Mouse (Mus musculus): ENCODE results near the gene Atp2a3. TPM values are rescaled to one million over a fixed set of nuclear protein-coding genes. Genes with fewer than 3 reads are reported as not detected.

Atp2a3 gene
- polyA plus RNA-seq, 1 experiment from 2014 or later, result 33.1 TPM

GRCm38 (mm10) chr11:73015391-73016102, 54.6 kb downstream of the Atp2a3 start:
- TF ChIP-seq EP300 (IDR thresholded peaks at IDR 0.05) (no peak), CTCF (IDR thresholded peaks at IDR 0.05) (no peak)
- no peaks in the 10 kb centered on the region for H3K27me3 ChIP-seq (replicated peaks; ENCODE audit: insufficient read depth, low read length)
- H3K9me3 ChIP-seq (ENCODE audit: low read length), result no peaks in the 10 kb centered on the region
- H3K4me3 ChIP-seq (ENCODE audit: low read depth, low read length), result no peak overlapping the region
- 39% methylated on average over 5 of the region's 5 CpGs for WGBS
- ATAC-seq, result no peak
- peaks cover 11% of the 10 kb centered on the region for H3K4me1 ChIP-seq (ENCODE audit: insufficient read depth, low read depth, low read length)
- no peaks in the 10 kb centered on the region for H3K36me3 ChIP-seq (ENCODE audit: insufficient read depth, low read length)
- no peak overlapping the region for H3K27ac ChIP-seq (ENCODE audit: low read length)
- DNase-seq (ENCODE audit: low spot score), result no peak
- H3K9ac ChIP-seq (replicated peaks; ENCODE audit: low read depth), result no peak overlapping the region
- H3K4me2 ChIP-seq (replicated peaks; ENCODE audit: low read depth, low read length), result no peak overlapping the region

GRCm38 (mm10) chr11:73016103-73016420, 55.1 kb downstream of the Atp2a3 start:
- Histone ChIP-seq H3K27ac (ENCODE audit: low read length) (no peak overlapping the region), H3K9ac (replicated peaks; ENCODE audit: low read depth) (no peak overlapping the region), H3K4me3 (ENCODE audit: low read depth, low read length) (no peak overlapping the region), H3K4me2 (replicated peaks; ENCODE audit: low read depth, low read length) (no peak overlapping the region), H3K36me3 (ENCODE audit: insufficient read depth, low read length) (no peaks in the 10 kb centered on the region), H3K27me3 (replicated peaks; ENCODE audit: insufficient read depth, low read length) (no peaks in the 10 kb centered on the region), H3K9me3 (ENCODE audit: low read length) (no peaks in the 10 kb centered on the region), H3K4me1 (ENCODE audit: insufficient read depth, low read depth, low read length) (peaks cover 11% of the 10 kb centered on the region)
- ATAC-seq (no peak), DNase-seq (ENCODE audit: low spot score) (no peak)
- no peak for TF ChIP-seq CTCF (IDR thresholded peaks at IDR 0.05)
- TF ChIP-seq EP300 (IDR thresholded peaks at IDR 0.05), result no peak
- WGBS, result 59% methylated on average over 6 of the region's 6 CpGs

- H3K27me3 ChIP-seq (replicated peaks; ENCODE audit: insufficient read depth, low read length), result no peaks in the 10 kb centered on the region
- peak within 1 kb of the TSS; percentile 55 for H3K4me3 ChIP-seq (ENCODE audit: low read depth, low read length)
- 2% methylated on average over 54 of the region's 57 CpGs for WGBS
- peak; percentile 96 for ATAC-seq
- TF ChIP-seq CTCF (IDR thresholded peaks at IDR 0.05), result no peak
- no peak for TF ChIP-seq EP300 (IDR thresholded peaks at IDR 0.05)
- peak; percentile 97 for DNase-seq (ENCODE audit: low spot score)
- no peaks in the 10 kb centered on the region for H3K9me3 ChIP-seq (ENCODE audit: low read length)
- peak within 1 kb of the TSS; percentile 47; the same call in 1 of the 2 replicates for H3K27ac ChIP-seq (ENCODE audit: low read length)
- H3K36me3 ChIP-seq (ENCODE audit: insufficient read depth, low read length), result no peaks in the 10 kb centered on the region
- peak within 1 kb of the TSS; percentile 100 for H3K4me2 ChIP-seq (replicated peaks; ENCODE audit: low read depth, low read length)
- peaks cover 13% of the 10 kb centered on the region for H3K4me1 ChIP-seq (ENCODE audit: insufficient read depth, low read depth, low read length)
- no peak within 1 kb of the TSS; the same call in 1 of the 2 replicates for H3K9ac ChIP-seq (replicated peaks; ENCODE audit: low read depth)
These were observed 57.6 kb downstream of the Atp2a3 start, which contains the start of gene Camkk1 for GRCm38 (mm10) chr11:73018471-73019146. Gene Camkk1, plus strand, starts transcription at chr11:73019008.

- Histone ChIP-seq H3K9me3 (ENCODE audit: low read length) (no peaks in the 10 kb centered on the region), H3K27me3 (replicated peaks; ENCODE audit: insufficient read depth, low read length) (no peaks in the 10 kb centered on the region), H3K27ac (ENCODE audit: low read length) (0 out of 2 replicates have a peak overlapping the region, but pooled peaks have one; percentile 29), H3K4me2 (replicated peaks; ENCODE audit: low read depth, low read length) (peak overlapping the region; percentile 100), H3K4me3 (ENCODE audit: low read depth, low read length) (peak overlapping the region; percentile 55), H3K4me1 (ENCODE audit: insufficient read depth, low read depth, low read length) (peaks cover 18% of the 10 kb centered on the region), H3K9ac (replicated peaks; ENCODE audit: low read depth) (no peak overlapping the region; the same call in 1 of the 2 replicates), H3K36me3 (ENCODE audit: insufficient read depth, low read length) (no peaks in the 10 kb centered on the region)
- ATAC-seq (peak; percentile 40), DNase-seq (ENCODE audit: low spot score) (peak; percentile 59)
- TF ChIP-seq CTCF (IDR thresholded peaks at IDR 0.05), result no peak
- no peak for TF ChIP-seq EP300 (IDR thresholded peaks at IDR 0.05)
- WGBS, result 2% methylated on average over 44 of the region's 46 CpGs
These were observed 58.3 kb downstream of the Atp2a3 start for GRCm38 (mm10) chr11:73019147-73019795.

- no peaks in the 10 kb centered on the region for H3K9me3 ChIP-seq (ENCODE audit: low read length)
- H3K4me1 ChIP-seq (ENCODE audit: insufficient read depth, low read depth, low read length), result peaks cover 22% of the 10 kb centered on the region
- WGBS, result 64% methylated on average over 7 of the region's 7 CpGs
- no peak overlapping the region for H3K4me2 ChIP-seq (replicated peaks; ENCODE audit: low read depth, low read length)
- no peaks in the 10 kb centered on the region for H3K27me3 ChIP-seq (replicated peaks; ENCODE audit: insufficient read depth, low read length)
- H3K36me3 ChIP-seq (ENCODE audit: insufficient read depth, low read length), result no peaks in the 10 kb centered on the region
- no peak for ATAC-seq
- no peak overlapping the region for H3K9ac ChIP-seq (replicated peaks; ENCODE audit: low read depth)
- H3K4me3 ChIP-seq (ENCODE audit: low read depth, low read length), result no peak overlapping the region
- no peak overlapping the region for H3K27ac ChIP-seq (ENCODE audit: low read length)
- no peak for TF ChIP-seq EP300 (IDR thresholded peaks at IDR 0.05)
- no peak for TF ChIP-seq CTCF (IDR thresholded peaks at IDR 0.05)
- no peak for DNase-seq (ENCODE audit: low spot score)
These were observed 60.2 kb downstream of the Atp2a3 start for GRCm38 (mm10) chr11:73020953-73021800.
